Mouse (Mus musculus) layer of hippocampus, adult 9-10 months (tissue): Measurements from ENCODE around the gene Olfr1564.
"Not testable (repeated sequence)": the region's sequence is repeated elsewhere in the genome, so short reads cannot be mapped to it uniquely, and the experiment has no call there.

Source experiments
- DNase-seq: peaks from one replicate; pipeline ENCODE4 v3.0.0; 2022; ENCODE audit warnings: low spot score

Olfr1564 gene

GRCm38 (mm10) chr17:33221590-33221989 is at the start of gene Olfr1564:
Gene Olfr1564 (minus strand): TSS chr17:33221690.
- DNase-seq: no peak

- no peak for DNase-seq
Observed at GRCm38 (mm10) chr17:33268907-33269306, 47.4 kb upstream of the Olfr1564 start.

- no peak for DNase-seq
Observed at GRCm38 (mm10) chr17:33264376-33264775, 42.9 kb upstream of the Olfr1564 start, which contains the start of gene Olfr63. Gene Olfr63 (plus strand): TSS chr17:33264676.

GRCm38 (mm10) chr17:33255319-33255657 is 33.8 kb upstream of the Olfr1564 start:
- DNase-seq: not testable (repeated sequence)

- not testable (repeated sequence) for DNase-seq
Observed at GRCm38 (mm10) chr17:33254530-33255318, 33.2 kb upstream of the Olfr1564 start, which contains the start of gene Zfp955a. Gene Zfp955a (minus strand): TSS chr17:33255145.

GRCm38 (mm10) chr17:33236646-33237045 is 15.2 kb upstream of the Olfr1564 start:
- DNase-seq: not testable (repeated sequence)

GRCm38 (mm10) chr17:33191002-33191401 is 30.5 kb downstream of the Olfr1564 start, which contains the start of gene Olfr239:
Gene Olfr239 (plus strand): TSS chr17:33191302.
- not testable (repeated sequence) for DNase-seq

- DNase-seq: not testable (repeated sequence)
Observed at GRCm38 (mm10) chr17:33168147-33168546, 53.3 kb downstream of the Olfr1564 start, which contains the start of gene Olfr55. Gene Olfr55 (plus strand): TSS chr17:33168447.
